Mouse (Mus musculus) midbrain, embryonic 10.5 days (tissue): ENCODE data around the gene Ppp2r2c. TPM values are rescaled to one million over a fixed set of nuclear protein-coding genes. Genes with fewer than 3 reads are reported as not detected.

Source experiments
- DNase-seq: peaks from one replicate; pipeline ENCODE4 v3.0.0-alpha.2; 2017; ENCODE audit warnings: low spot score
- H3K27ac ChIP-seq: fragments of 300-500 bp; sonication (generic); replicated peaks from 2 replicates; pipeline ENCODE4 v1.5.1; 2016; ENCODE audit warnings: mild to moderate bottlenecking
- H3K27me3 ChIP-seq: fragments of 300-500 bp; sonication (generic); 2 replicates; pipeline ENCODE4 v1.6.1; 2016; ENCODE audit warnings: low read depth, mild to moderate bottlenecking; ENCODE audit not compliant: poor library complexity, severe bottlenecking
- H3K36me3 ChIP-seq: fragments of 300-500 bp; sonication (generic); 2 replicates; pipeline ENCODE4 v1.6.1; 2016; ENCODE audit warnings: mild to moderate bottlenecking, moderate library complexity
- H3K4me1 ChIP-seq: fragments of 300-500 bp; sonication (generic); 2 replicates; pipeline ENCODE4 v1.6.1; 2016
- H3K4me3 ChIP-seq: fragments of 300-500 bp; sonication (generic); 2 replicates; pipeline ENCODE4 v1.5.1; 2016; ENCODE audit warnings: mild to moderate bottlenecking, moderate library complexity
- H3K9me3 ChIP-seq: fragments of 300-500 bp; sonication (generic); replicated peaks from 2 replicates; pipeline ENCODE4 v1.6.1; 2016; ENCODE audit warnings: mild to moderate bottlenecking
- WGBS: fragments of 180-500 bp; shearing (Covaris S2); methylation state at CpG from one replicate; pipeline ENCODE4 v1.1.7; 2016; 5-methylcytosine and 5-hydroxymethylcytosine counted together
- polyA plus RNA-seq: library from polyadenylated mRNA; unstranded; fragments of >200 nt; fragmentation: Nextera tagmentation; extraction: Ambion mirVana; gene quantifications from 2 replicates; pipeline ENCODE4 v1.2.1, GENCODE M21; 2016

Gene Ppp2r2c
- polyA plus RNA-seq, 1 experiment from 2014 or later, result 0.48 TPM

GRCm38 (mm10) chr5:36946445-36946844 is 78.1 kb downstream of the Ppp2r2c start:
- no peak overlapping the region for H3K27ac ChIP-seq
- H3K4me1 ChIP-seq, result peaks cover 17% of the 10 kb centered on the region
- H3K9me3 ChIP-seq, result no peaks in the 10 kb centered on the region
- H3K4me3 ChIP-seq, result no peak overlapping the region
- H3K36me3 ChIP-seq, result no peaks in the 10 kb centered on the region
- peak; percentile 61 for DNase-seq
- WGBS, result 16% methylated on average over 5 of the region's 5 CpGs
- H3K27me3 ChIP-seq, result peaks cover 4% of the 10 kb centered on the region; the same call in 1 of the 2 replicates

DNA sequence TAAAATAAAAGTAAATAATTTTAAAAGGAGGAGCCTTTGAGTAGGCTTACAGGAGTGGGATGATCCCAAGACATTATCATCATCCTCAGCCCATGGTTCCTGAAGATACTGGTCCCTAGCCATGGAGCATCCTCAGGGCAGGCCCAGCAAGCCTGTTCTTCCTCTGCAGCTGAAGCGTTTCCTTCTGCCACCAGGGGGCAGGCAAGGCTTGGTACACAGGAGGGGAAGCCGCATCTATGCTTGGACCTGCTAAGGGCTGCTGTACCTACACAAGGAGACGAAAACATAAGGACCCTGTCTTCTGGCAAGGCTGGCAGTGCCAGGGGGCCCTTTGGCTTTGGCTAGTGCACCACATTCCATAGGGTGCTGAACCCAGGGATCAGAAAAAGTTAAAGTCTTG is 80.5 kb downstream of the Ppp2r2c start:
- WGBS, result 19% methylated on average over 3 of the region's 3 CpGs
- peak; percentile 77 for DNase-seq
- Histone ChIP-seq H3K27me3 (peaks cover 4% of the 10 kb centered on the region), H3K4me1 (peaks cover 24% of the 10 kb centered on the region), H3K9me3 (no peaks in the 10 kb centered on the region), H3K36me3 (no peaks in the 10 kb centered on the region), H3K4me3 (no peak overlapping the region), H3K27ac (no peak overlapping the region)

- no peak overlapping the region for H3K4me3 ChIP-seq
- no peaks in the 10 kb centered on the region for H3K36me3 ChIP-seq
- DNase-seq, result no peak
- no peaks in the 10 kb centered on the region for H3K9me3 ChIP-seq
- peaks cover 4% of the 10 kb centered on the region for H3K27me3 ChIP-seq
- no peak overlapping the region for H3K27ac ChIP-seq
- peaks cover 13% of the 10 kb centered on the region for H3K4me1 ChIP-seq
- 71% methylated on average over 2 of the region's 2 CpGs for WGBS
Observed at GRCm38 (mm10) chr5:36950871-36951270, 82.6 kb downstream of the Ppp2r2c start.

GRCm38 (mm10) chr5:36952311-36952710 is 84.0 kb downstream of the Ppp2r2c start:
- H3K9me3 ChIP-seq, result no peaks in the 10 kb centered on the region
- no peak overlapping the region for H3K4me3 ChIP-seq
- DNase-seq, result no peak
- peaks cover 4% of the 10 kb centered on the region for H3K27me3 ChIP-seq
- H3K36me3 ChIP-seq, result no peaks in the 10 kb centered on the region
- H3K27ac ChIP-seq, result no peak overlapping the region; the same call in 1 of the 2 replicates
- H3K4me1 ChIP-seq, result peaks cover 7% of the 10 kb centered on the region; the same call in 1 of the 2 replicates
- 93% methylated on average over 15 of the region's 15 CpGs for WGBS

- Histone ChIP-seq H3K27me3 (peaks cover 6% of the 10 kb centered on the region), H3K9me3 (no peaks in the 10 kb centered on the region), H3K27ac (no peak overlapping the region), H3K4me1 (peaks cover 18% of the 10 kb centered on the region), H3K4me3 (no peak overlapping the region), H3K36me3 (no peaks in the 10 kb centered on the region)
- 37% methylated on average over 4 of the region's 4 CpGs for WGBS
- peak; percentile 23 for DNase-seq
Observed at GRCm38 (mm10) chr5:36955366-36955765, 87.1 kb downstream of the Ppp2r2c start.

DNA sequence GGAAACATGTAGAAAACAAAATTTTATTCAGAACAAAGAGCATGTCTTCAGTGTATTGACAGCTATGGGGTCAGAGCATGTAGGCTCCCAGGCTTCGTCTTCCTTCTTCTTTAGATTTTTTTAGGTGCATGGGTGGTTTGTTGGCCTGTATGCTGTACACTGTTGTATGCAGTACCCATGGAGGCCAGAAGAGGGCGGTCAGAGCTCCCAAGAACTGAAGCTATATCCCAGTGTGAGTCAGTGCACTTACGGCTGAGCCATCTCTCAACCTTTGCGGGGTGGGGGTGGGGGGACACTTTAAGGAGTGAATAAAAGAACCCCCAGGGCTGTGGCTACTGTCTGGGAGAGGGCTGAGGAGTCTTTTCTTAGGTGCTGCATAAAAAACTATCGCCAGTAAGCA is 90.5 kb downstream of the Ppp2r2c start:
- peaks cover 24% of the 10 kb centered on the region for H3K4me1 ChIP-seq
- H3K27me3 ChIP-seq, result peaks cover 6% of the 10 kb centered on the region; the same call in 1 of the 2 replicates
- no peak overlapping the region for H3K27ac ChIP-seq
- peak; percentile 68 for DNase-seq
- no peaks in the 10 kb centered on the region for H3K36me3 ChIP-seq
- 38% methylated on average over 5 of the region's 5 CpGs for WGBS
- no peaks in the 10 kb centered on the region for H3K9me3 ChIP-seq
- no peak overlapping the region for H3K4me3 ChIP-seq

GRCm38 (mm10) chr5:36960501-36960900 is 92.2 kb downstream of the Ppp2r2c start:
- 34% methylated on average over 5 of the region's 5 CpGs for WGBS
- peak overlapping the region; percentile 53 for H3K27ac ChIP-seq
- DNase-seq, result peak; percentile 41
- peaks cover 9% of the 10 kb centered on the region for H3K36me3 ChIP-seq
- H3K27me3 ChIP-seq, result peaks cover 6% of the 10 kb centered on the region; the same call in 1 of the 2 replicates
- H3K9me3 ChIP-seq, result no peaks in the 10 kb centered on the region
- no peak overlapping the region for H3K4me3 ChIP-seq
- H3K4me1 ChIP-seq, result peaks cover 24% of the 10 kb centered on the region

DNA sequence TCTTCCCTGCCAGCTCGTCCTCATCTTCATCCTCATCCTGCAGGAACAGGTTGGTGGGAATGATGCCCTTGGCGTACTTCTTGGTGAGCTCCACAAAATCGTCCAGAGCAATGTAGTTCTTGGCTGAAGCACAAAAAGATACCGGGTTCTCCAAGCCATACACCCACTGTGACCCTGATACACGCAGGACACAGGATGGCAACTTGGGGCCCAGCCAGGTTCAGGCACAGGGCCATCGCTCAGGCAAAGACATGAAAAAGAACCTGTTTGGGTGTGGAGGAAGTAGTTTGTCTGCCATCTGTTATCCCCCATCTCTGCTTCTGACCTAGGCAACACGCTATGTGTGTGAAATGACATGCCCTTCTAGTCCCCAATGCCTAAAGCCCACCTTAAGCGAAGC is 103.3 kb downstream of the Ppp2r2c start:
- Histone ChIP-seq H3K9me3 (no peaks in the 10 kb centered on the region), H3K36me3 (peaks cover 69% of the 10 kb centered on the region), H3K27ac (no peak overlapping the region), H3K4me3 (no peak overlapping the region), H3K27me3 (no peaks in the 10 kb centered on the region), H3K4me1 (no peaks in the 10 kb centered on the region)
- no peak for DNase-seq
- 93% methylated on average over 8 of the region's 8 CpGs for WGBS

- 88% methylated on average over 13 of the region's 13 CpGs for WGBS
- no peak overlapping the region for H3K27ac ChIP-seq
- no peak for DNase-seq
- H3K9me3 ChIP-seq, result no peaks in the 10 kb centered on the region
- peaks cover 6% of the 10 kb centered on the region for H3K4me1 ChIP-seq
- peaks cover 43% of the 10 kb centered on the region for H3K36me3 ChIP-seq
- H3K4me3 ChIP-seq, result no peak overlapping the region
- H3K27me3 ChIP-seq, result no peaks in the 10 kb centered on the region
Observed at GRCm38 (mm10) chr5:36975336-36975735, 107.0 kb downstream of the Ppp2r2c start.

DNA sequence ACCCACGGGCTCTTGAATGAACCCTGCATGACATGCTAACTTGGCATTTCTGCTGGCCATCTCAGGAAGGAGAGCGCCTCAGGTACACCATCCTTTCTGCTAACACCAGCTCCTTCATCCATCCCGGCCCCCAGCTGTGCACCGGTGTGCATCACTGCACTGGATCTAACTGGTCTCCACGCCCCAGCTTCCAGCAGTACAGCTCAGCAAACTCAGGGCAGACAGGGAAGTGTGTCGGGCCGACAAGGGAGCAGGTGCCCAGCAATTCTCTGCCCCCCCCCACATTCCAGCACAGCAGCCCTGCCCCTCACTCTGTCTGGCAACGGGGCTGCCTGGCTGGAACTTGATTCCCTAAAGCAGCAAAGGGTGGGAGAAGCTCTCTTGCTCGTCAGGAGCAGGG is 109.5 kb downstream of the Ppp2r2c start:
- Histone ChIP-seq H3K4me1 (peaks cover 16% of the 10 kb centered on the region), H3K27me3 (no peaks in the 10 kb centered on the region), H3K9me3 (no peaks in the 10 kb centered on the region), H3K27ac (no peak overlapping the region), H3K36me3 (peaks cover 34% of the 10 kb centered on the region), H3K4me3 (no peak overlapping the region)
- DNase-seq, result no peak
- 73% methylated on average over 9 of the region's 9 CpGs for WGBS

GRCm38 (mm10) chr5:36979001-36979400 is 110.7 kb downstream of the Ppp2r2c start:
- DNase-seq, result no peak
- Histone ChIP-seq H3K27me3 (no peaks in the 10 kb centered on the region), H3K27ac (no peak overlapping the region), H3K4me3 (no peak overlapping the region), H3K36me3 (peaks cover 28% of the 10 kb centered on the region; the same call in 1 of the 2 replicates), H3K9me3 (no peaks in the 10 kb centered on the region), H3K4me1 (peaks cover 16% of the 10 kb centered on the region)
- WGBS, result 90% methylated on average over 8 of the region's 8 CpGs

DNA sequence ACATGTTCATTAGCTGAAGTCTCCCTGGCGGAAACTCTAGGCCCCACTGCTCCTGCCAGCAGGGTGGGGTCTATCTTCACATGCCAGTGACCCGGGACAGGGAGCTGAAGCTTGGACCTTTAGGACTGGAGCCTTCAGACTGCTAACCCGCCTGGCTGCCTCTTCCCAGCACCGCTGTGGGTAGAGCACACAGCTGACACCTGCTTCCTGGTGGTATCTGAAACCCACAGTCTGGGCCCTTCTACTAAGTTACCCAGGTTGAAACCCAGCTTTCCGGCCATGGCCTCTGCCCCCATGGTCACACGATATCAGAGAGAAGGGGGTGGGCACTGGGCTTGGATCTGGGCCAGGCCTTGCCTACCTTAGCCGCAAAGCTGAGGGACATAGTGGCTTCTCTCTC is 111.3 kb downstream of the Ppp2r2c start:
- peaks cover 16% of the 10 kb centered on the region for H3K4me1 ChIP-seq
- no peak for DNase-seq
- no peaks in the 10 kb centered on the region for H3K27me3 ChIP-seq
- H3K27ac ChIP-seq, result no peak overlapping the region
- 91% methylated on average over 7 of the region's 7 CpGs for WGBS
- peaks cover 28% of the 10 kb centered on the region; the same call in 1 of the 2 replicates for H3K36me3 ChIP-seq
- no peak overlapping the region for H3K4me3 ChIP-seq
- no peaks in the 10 kb centered on the region for H3K9me3 ChIP-seq

DNA sequence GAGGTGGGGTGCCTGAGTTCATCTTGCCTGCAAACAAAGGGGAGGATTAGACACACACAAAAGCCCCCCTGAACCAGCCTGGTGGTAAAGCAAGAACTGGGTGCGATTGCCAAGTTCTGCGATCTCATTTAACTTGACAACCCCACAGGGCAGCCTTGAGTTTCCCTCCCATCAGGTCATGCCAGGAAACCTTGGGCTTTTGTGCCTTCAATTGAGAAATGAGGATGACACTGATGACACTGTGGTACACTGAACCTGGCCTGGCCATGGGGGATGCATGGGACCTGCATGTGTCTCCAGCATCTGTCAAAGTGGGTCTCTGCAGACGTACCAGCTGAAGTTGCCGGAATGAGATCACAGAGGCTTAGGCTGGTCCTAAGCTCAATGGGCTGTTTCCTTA is 114.0 kb downstream of the Ppp2r2c start:
- Histone ChIP-seq H3K27ac (peak overlapping the region; percentile 61), H3K27me3 (peaks cover 3% of the 10 kb centered on the region), H3K4me3 (no peak overlapping the region), H3K36me3 (peaks cover 16% of the 10 kb centered on the region; the same call in 1 of the 2 replicates), H3K4me1 (peaks cover 19% of the 10 kb centered on the region), H3K9me3 (no peaks in the 10 kb centered on the region)
- DNase-seq, result no peak
- WGBS, result 67% methylated on average over 4 of the region's 4 CpGs

DNA sequence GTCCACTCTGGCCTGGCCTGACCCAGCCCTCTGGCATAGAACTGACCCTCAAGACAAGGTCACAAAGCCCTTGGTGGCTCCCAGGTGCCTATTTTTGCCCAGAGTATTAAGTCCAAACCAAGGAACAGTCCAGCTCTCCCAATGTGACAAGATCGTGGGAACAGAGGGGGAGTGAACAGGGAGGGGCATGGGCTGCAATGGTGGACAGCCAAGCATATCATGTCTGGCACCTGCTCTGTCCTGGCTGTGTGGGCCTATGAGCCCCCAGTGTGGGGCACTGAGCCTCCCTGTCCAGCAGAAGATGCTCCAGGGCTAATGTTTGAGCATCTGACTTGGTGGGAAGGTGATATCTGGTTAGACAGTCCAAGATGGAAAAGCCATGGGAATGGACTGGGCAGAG is 118.3 kb downstream of the Ppp2r2c start:
- H3K27ac ChIP-seq, result no peak overlapping the region
- peaks cover 37% of the 10 kb centered on the region for H3K4me1 ChIP-seq
- H3K36me3 ChIP-seq, result 0 out of 2 replicates have a peak, but pooled peaks cover 2% of the 10 kb centered on the region
- H3K9me3 ChIP-seq, result no peaks in the 10 kb centered on the region
- no peak overlapping the region for H3K4me3 ChIP-seq
- peaks cover 20% of the 10 kb centered on the region for H3K27me3 ChIP-seq
- DNase-seq, result no peak
- 74% methylated on average over 1 of the region's 1 CpGs for WGBS
